8 mouse cellular contexts compared by ENCODE assay signal in the genomic region with DNA sequence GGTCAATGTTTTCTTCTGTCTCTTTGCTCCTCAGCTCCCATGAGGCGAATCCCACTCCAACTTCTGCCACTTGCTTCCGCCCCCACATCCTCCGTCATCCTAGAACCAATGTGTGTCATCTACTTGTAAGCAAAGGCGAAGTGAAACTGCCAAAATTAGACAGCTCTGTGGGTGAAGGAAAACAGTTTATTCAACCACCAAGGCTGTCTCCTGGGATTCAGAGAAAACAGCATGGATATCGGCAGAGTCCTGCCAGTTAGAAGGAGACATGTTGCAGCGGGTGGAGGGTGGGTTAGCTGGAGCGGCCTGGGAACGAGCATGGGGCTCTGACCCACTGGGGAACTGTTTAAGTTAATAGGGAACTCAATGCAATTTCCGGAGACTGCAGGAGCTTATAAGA. TPM values are rescaled to one million over a fixed set of nuclear protein-coding genes. Genes with fewer than 3 reads are reported as not detected.
DNase-seq lines count a peak whose midpoint lies in the region; ATAC-seq lines count a peak whose summit lies in the region.

No protein-coding gene starts in this region.

- H3K27me3 ChIP-seq in hindbrain, embryonic 12.5 days, result peaks cover 2% of the 10 kb centered on the region; the same call in 1 of the 2 replicates

- H3K9ac ChIP-seq in hindbrain, embryonic 12.5 days, result no peak overlapping the region

- intact Hi-C loops in left cerebral cortex, postnatal 4 days (cut with DNase I), result no loop called here

- 0 out of 2 replicates have a peak, but pooled peaks cover 2% of the 10 kb centered on the region for H3K4me1 ChIP-seq in hindbrain, embryonic 12.5 days

- peak; percentile 78 for DNase-seq in left cerebral cortex, adult 11 months (ENCODE audit: low spot score)
- DNase-seq in left cerebral cortex, postnatal 4 days, result no peak
- DNase-seq in layer of hippocampus, postnatal 14 days (ENCODE audit: low spot score in 2 of 2), result peak; percentile 41 to 58
- no peak for DNase-seq in embryo, embryonic 10.5 days (ENCODE audit: low spot score)

- no peak overlapping the region for H3K27ac ChIP-seq in hindbrain, embryonic 12.5 days

- H3K4me3 ChIP-seq in hindbrain, embryonic 12.5 days, result no peak overlapping the region

- no peak overlapping the region for H3K4me2 ChIP-seq in hindbrain, embryonic 12.5 days (replicated peaks)

- WGBS in hindbrain, embryonic 12.5 days, result 75% methylated on average over 9 of the region's 9 CpGs

- H3K36me3 ChIP-seq in hindbrain, embryonic 12.5 days, result no peaks in the 10 kb centered on the region

- peak; percentile 88 for ATAC-seq in frontal cortex, adult (ENCODE audit: low TSS enrichment)
- peak; percentile 50; the same call in 1 of the 2 replicates for ATAC-seq in neutrophil, adult 5-6 weeks (ENCODE audit: extremely low read depth, insufficient number of reproducible peaks, low FRiP score, poor library complexity, severe bottlenecking)
- no peak for ATAC-seq in CD4-positive, CD25-positive, alpha-beta regulatory T cell, adult 4 months
- no peak for ATAC-seq in hindbrain, embryonic 12.5 days (ENCODE audit: low FRiP score)

- H3K9me3 ChIP-seq in hindbrain, embryonic 12.5 days (replicated peaks), result no peaks in the 10 kb centered on the region

RNA-seq across cellular contexts. Expression of gene Enpp6, which starts 52.4 kb away (rescaled TPM):
- total RNA-seq in left cerebral cortex, postnatal 4 days (2021), result 1 to 10 TPM; 1.8 to 2.5 TPM
- total RNA-seq in layer of hippocampus, postnatal 14 days (2021), result 10 to 100 TPM; 28.9 to 29.2 TPM
- total RNA-seq in neutrophil, adult 5-6 weeks (2017), result 0.25 TPM in 1 of 2 replicates, not detected in the other
- under 1 TPM; 0.46 to 0.96 TPM for polyA plus RNA-seq in CD4-positive, CD25-positive, alpha-beta regulatory T cell, adult 4 months (2017; shearing (Covaris generic))
- polyA plus RNA-seq in hindbrain, embryonic 12.5 days (2016; fragmentation: Nextera tagmentation; extraction: Ambion mirVana), result 0.36 and 0.57 TPM in 2 replicates

Comparison
In these comparisons a context has a peak if more than half of its experiments do, and no peak if none do; other contexts are left out.
1. DNase-seq: peak in left cerebral cortex, adult 11 months (single experiment) and layer of hippocampus, postnatal 14 days (2 of 2); none in left cerebral cortex, postnatal 4 days (single experiment) and embryo, embryonic 10.5 days (single experiment).
2. ATAC-seq: peak in frontal cortex, adult (single experiment) and neutrophil, adult 5-6 weeks (single experiment); none in CD4-positive, CD25-positive, alpha-beta regulatory T cell, adult 4 months (single experiment) and hindbrain, embryonic 12.5 days (single experiment).
3. RNA of gene Enpp6, which starts 52.4 kb away (total RNA-seq): 28.9 to 29.2 TPM in layer of hippocampus, postnatal 14 days; 1.8 to 2.5 TPM in left cerebral cortex, postnatal 4 days and 0.25 TPM in neutrophil, adult 5-6 weeks; every median in the first group is over 4 times any median in the second.